Mouse (Mus musculus) liver, embryonic 14.5 days (tissue): ENCODE results near the gene Il17rc.

ENCODE experiments used
- CTCF ChIP-seq: IDR thresholded peaks from 2 replicates; pipeline ENCODE4 v1.5.1; 2016; ENCODE audit warnings: antibody characterized with exemption, low read depth, control low read depth
- EP300 ChIP-seq: IDR thresholded peaks from 2 replicates; pipeline ENCODE4 v1.6.1; 2016; ENCODE audit warnings: antibody characterized with exemption, low read depth

GRCm38 (mm10) chr6:113508272-113508946 lies 37.2 kb downstream of the Il17rc start:
- no peak for TF ChIP-seq CTCF
- TF ChIP-seq EP300: no peak
